Mouse (Mus musculus): ENCODE data around the gene Cd300e.
"Not testable (repeated sequence)": the region's sequence is repeated elsewhere in the genome, so short reads cannot be mapped to it uniquely, and the experiment has no call there.

Gene Cd300e

DNA sequence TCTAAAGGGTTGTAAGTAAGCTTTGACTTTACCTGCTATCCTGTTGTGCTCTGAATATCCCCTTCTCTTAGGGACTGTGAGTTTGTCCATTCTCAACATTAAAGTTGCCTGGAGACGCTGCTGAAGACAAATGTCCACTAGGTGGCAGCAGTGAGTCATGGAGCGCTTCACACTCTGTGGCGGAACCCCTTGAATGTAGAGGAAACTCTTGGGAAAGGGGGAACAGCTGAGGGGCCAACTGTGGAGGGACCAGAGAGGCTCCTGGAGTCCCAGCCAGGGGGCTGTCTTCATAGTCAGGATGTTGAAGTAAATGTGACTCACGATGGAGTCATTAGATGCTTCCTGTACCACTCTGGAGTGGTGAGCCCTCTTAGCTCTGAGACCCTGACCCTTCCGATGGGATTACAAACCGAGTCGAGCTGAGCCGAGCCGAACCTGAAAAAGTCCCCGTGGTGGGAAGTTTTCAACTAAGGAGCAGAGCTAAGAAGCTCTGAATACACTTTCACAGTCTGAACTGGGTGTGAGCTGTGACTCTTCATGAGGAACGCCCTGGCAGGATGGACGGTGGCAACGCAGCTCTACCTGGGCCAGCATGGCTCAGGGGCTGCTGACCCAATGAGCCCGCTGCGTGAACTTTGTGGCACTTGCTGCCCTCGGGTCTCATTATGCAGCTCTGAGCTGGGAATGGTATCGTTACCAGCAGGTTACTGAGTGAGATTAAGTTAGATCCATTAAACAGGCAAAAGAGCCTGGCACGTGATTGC, 21.6 kb upstream of the Cd300e start:
- peak; percentile 21 for DNase-seq (ENCODE audit: extremely low read depth, insufficient read length, low spot score)

DNA sequence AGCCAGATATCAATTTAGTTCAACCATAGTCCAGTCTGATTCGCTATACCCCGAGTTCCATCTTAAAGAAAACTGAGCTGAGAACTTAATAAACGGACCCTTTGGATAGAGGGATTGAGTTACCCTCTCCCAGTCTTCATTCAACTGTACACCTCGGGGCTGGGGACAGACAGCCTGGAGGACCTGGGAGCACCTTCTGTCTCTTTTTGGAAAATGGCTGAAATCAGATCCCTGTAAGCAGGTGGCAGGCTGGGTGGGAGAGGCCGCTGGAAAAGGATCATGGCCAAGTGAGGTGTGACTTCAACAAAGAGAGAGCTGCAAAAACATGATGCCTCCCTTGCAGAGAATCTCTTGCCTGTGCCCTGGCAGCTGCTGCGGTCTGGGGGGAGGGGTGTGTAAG, 20.2 kb upstream of the Cd300e start:
- DNase-seq (ENCODE audit: extremely low read depth, insufficient read length, low spot score) = no peak

DNA sequence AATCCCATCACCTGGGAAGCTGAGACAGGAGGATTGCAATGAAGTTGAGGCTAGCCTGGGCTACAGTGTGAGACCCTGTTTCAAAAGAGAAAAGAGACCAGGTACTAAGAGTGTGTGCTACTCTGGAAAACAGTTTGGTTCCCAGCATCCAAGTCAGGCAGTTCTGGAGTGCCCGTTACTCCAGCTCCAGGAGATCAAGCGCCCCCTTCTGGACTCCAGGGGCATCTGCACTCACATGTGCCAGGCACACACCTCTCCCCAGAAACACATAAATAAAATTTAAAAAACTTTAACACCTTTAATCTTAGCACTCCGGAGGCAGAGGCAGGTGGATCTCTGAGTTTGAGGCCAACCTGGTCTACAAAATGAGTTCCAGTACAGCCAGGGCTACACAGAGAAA, 19.4 kb upstream of the Cd300e start:
- DNase-seq (ENCODE audit: extremely low read depth, insufficient read length, low spot score) = no peak

DNA sequence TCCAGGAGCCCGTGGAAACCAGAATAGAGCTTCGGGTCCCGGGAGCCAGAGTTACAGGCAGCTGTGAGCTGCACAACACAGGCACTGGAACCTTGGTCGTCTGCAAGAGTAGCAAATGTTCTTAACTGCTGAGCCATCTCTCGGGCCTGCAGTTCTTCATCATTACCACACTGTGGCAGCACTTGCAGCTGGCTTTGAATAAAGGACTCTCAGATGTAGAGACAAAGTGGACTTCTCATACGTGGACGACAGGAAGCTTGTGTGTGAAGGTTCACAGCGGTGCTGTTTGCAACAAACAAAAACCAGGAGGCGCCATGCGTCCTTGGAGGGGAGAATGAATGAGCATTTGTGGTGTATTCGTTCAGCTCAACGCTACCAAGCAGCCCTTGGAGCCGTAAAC, 18.9 kb upstream of the Cd300e start:
- DNase-seq (ENCODE audit: extremely low read depth, insufficient read length, low spot score) = peak; percentile 49

DNA sequence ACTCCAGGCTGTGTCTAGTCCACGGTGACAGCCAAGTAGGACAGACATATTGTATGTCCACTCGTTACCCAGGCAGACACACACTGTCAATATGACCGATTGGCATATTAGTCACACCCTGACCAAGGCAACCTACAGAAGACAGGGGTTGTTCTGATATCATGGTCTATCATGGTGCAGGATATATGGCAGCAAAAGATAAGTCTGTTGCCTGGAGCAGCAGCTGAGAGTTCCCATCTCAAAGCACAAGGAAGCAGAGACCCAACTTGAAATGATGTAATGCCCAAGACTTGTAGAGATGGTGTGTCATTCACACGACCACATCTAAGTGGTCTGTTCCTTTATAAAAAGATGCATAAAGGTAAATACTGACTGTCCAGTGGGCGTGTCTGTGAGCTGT, 16.7 kb upstream of the Cd300e start:
- no peak for DNase-seq (ENCODE audit: extremely low read depth, insufficient read length, low spot score)

DNA sequence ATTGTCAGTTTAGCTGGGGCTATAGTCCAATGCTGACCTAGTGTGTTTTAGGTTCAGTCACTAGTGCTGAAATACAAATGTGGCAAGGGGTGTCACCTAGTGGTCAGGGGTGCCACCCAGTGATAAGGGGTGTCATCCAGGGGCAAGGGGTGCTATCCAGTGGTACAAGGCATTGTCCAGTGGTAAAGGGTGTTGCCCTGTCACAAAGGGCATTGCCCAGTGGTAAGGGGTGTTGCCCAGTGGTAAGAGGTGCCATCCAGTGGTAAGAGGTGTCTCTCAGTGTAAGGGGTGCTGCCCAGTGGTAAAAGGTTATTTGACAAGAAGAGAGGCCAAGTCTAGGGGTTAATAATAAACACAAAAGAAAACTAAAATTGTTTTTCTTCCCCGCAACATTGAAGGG, 15.5 kb upstream of the Cd300e start:
- DNase-seq (ENCODE audit: extremely low read depth, insufficient read length, low spot score) = no peak

DNA sequence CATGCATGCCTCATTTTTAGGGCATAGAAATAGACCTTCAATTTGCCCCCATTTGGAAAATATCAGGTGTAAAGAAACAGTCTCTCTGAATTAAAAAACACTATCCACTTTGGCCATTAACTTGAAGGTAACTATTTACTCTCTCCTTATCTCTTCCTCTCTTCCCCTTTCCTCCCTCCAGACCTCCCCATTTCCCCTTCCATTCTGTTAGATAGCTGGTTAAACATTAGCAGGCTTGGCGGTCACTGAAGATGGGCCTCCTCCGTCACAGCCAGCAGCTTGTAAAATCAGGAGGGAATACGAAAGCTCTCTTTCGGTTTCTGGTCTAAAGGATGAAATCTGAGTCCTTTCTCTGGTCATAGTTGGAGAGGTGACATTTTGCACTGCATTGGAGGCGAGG, 13.9 kb upstream of the Cd300e start:
- DNase-seq (ENCODE audit: extremely low read depth, insufficient read length, low spot score) = no peak

DNA sequence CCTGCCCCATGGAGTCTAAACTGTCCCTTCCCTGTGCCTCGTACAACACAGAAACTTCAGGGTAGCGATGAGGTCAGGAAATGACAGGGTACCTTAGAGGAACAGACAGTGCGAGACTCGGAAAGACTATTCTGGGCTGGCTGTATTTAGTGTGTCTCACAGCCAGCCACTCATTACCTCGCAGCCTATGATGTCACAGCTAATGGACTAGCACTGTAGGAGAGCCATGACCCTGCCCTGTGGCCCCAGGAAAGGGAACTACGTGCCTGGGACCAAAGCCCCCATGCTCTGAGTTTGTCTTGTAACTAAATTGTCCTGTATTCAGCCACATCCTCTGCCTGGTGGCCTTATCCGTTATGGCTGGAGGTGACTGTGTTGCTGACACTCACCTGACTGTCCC, 13.4 kb upstream of the Cd300e start:
- DNase-seq (ENCODE audit: extremely low read depth, insufficient read length, low spot score) = no peak

DNA sequence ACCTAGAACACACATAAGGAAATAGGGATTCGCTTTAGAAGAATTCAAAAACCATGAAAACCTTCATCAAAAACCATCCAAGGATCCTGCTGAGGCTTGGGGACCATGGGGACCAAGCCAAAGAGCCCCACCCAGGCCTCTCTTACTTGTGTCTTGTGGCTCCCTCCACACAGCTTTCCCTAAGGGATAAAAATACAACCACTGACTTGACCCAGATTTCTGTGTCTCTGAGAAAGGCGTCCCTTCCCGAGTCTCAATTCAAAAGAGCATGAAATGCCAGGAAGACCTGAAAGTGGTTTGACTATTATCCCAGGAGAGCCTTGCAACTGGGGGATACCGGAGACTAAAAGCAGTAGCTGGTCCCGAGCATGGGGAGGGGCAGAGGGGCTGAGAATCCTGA, 11.0 kb upstream of the Cd300e start:
- no peak for DNase-seq (ENCODE audit: extremely low read depth, insufficient read length, low spot score)

DNA sequence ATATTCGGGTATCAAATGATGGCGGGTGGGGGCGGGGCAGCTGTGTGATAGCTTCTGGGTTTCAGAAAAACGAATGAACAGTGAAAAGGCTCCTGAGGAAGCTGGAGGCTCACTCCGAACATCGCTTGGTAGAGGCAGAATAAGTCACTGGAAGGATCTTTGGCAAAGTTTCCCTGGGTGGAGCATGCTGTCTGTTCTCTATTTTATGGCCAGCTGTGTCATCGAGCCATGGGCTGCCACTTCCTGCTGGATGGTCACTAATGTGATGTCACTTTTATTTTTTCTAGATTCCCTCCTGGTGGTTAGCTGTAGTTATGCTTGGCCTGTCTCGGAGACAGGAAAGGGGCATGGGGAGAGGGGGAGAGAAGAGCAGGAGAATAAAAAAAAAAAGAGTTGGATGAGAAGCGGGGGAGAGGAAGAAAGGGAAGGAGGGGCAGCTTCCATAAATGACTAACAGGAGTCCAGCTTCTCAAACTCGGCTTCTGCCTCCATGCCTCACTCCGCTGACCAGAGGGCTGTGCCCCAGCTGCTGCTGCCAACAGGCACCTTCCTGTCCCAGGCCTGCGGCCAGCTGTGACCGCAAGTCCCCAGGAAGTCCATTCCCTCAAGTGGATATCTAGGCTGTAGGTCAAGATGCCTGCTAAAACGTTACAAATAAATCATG, 9.8 kb upstream of the Cd300e start:
- peak; percentile 94 for DNase-seq (ENCODE audit: extremely low read depth, insufficient read length, low spot score)

DNA sequence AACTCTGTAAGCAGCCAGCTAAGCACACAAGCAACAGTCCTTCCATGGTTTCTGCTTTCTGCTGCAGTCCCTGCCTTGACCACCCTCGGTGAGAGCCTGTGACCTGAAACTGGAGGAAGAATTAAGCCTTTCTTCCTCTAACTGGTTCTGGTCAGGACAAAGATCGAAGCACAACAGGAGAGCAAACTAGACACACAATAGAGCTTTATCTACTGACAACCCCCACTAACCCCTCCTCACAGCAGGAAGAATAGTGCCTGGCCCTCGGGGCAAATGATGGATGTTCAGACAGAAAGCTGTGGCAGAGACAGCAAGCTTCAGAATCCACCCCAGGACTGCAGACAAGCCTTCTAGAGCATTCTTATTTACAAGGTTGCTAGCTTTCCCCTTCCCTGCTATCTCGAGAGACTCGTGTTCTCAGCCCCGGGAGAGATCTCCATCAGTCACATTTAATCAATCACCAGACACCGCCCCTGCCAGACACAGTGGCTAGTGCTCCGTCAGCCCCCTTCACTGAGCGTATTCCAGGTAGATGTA, 9.1 kb upstream of the Cd300e start:
- no peak for DNase-seq (ENCODE audit: extremely low read depth, insufficient read length, low spot score)

DNA sequence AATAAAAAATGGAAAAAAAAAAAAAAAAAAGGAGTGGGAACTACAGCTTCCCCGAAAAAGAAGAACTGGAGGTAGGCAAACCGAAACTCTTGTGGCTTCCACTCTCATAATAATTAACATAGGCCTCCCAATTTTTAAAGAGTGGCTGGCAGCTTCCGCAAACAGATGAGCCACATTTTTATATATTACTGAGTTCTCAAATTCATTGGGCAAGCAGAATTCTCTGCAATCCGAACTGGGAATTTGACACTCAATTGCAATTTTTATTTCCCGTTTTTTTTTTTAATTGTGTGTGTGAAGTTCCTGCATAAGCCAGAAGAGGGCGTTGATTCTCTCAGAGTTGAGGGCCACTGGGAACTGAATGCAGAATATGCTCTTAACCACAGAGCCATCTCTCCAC, 4.8 kb upstream of the Cd300e start:
- DNase-seq (ENCODE audit: extremely low read depth, insufficient read length, low spot score) = no peak

DNA sequence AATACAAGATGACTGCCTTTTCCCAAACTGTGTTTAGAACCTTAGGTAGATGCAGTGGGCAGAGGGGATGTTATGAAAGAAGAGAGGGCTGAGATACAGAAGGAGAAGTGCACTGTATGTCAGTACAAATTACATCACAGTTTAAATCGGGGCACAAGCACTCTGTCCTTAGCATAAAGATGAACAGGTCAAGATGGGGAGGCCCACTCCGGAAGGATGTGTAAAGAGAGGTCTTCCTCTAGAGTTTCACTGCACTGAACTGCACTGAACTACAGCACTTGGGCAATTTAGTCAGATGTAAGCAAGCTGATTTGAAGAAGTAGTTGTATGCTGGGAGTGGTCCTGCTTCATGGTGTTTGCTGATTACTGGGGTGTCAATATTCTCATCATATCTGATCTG, 2.2 kb downstream of the Cd300e start:
- no peak for DNase-seq (ENCODE audit: extremely low read depth, insufficient read length, low spot score)

DNA sequence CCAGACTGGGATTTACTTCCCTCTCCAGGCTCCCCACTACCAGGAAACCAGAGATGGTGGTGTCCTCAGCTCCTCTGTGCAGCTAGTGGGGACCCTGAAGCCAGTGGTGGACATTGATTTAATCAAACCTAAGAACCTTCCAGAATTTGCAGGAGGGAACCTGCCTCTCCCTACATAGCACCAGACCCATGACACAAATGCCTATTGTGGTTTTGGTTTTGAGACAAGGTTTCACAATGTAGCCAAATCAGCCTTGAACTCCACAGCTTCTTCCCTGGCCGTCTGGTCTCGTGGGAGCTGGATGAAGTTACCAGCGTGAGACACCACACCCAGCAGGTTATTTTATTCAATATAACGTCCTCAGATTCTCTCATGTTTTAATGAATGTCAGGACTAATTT, 3.3 kb downstream of the Cd300e start:
- no peak for DNase-seq (ENCODE audit: extremely low read depth, insufficient read length, low spot score)

DNA sequence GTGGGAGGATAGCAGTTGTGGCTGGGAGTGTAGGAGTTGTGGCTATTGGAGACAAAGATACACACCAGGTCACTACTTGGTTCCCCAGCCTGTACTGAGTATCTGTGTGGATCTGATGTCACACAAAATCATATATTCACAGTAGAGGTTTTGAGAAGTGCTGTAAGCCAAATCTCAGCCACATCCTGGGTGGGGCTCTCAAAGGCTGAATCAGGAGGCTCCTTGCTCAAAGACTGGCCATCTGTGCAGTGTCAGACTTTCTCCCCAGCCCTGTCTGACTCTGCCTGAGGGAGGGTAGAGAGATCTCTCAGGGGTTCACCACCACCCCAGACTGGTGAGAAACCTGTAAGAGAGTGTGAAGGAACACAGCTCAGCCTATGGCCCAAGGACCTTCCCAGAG, 7.4 kb downstream of the Cd300e start:
- DNase-seq (ENCODE audit: extremely low read depth, insufficient read length, low spot score) = peak; percentile 19

DNA sequence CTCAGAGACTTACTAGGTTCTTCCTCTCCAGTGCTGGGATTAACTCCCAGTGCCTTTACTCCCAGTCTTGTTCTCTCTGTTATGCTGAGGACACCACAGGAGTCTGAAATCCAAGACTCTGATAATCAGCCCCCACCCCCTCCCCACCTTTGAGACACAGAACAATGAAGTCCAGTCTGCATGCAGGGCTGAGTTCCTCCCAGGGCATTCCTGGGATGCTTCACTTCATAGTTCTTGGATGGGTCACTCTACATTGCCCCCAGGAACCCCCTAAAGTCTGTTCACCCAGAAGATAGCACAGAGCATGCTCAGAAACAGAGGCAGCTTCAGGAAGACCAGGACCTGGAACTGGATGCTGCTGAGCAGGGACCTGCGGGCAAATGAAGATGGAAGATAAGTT, 9.0 kb downstream of the Cd300e start:
- no peak for DNase-seq (ENCODE audit: extremely low read depth, insufficient read length, low spot score)

DNA sequence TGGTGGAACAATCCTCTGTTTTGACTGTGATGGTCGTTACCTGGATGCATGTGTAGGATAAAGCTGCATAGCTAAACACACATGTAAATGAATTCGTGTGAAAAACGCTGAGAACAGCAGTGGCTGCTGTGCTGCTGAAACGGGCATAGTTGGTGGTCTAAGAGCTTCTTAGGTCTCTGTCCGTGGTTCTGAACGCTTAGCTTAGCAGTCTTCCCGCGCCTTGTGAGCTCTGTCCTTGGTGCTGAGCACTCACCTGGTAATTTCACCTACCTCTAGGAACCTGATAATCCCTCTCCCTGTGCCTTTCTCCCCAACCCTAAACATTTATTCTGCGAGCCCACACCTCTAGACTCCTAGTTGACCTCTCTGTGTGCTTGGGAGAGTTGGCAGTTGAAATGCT, 9.8 kb downstream of the Cd300e start:
- no peak for DNase-seq (ENCODE audit: extremely low read depth, insufficient read length, low spot score)

DNA sequence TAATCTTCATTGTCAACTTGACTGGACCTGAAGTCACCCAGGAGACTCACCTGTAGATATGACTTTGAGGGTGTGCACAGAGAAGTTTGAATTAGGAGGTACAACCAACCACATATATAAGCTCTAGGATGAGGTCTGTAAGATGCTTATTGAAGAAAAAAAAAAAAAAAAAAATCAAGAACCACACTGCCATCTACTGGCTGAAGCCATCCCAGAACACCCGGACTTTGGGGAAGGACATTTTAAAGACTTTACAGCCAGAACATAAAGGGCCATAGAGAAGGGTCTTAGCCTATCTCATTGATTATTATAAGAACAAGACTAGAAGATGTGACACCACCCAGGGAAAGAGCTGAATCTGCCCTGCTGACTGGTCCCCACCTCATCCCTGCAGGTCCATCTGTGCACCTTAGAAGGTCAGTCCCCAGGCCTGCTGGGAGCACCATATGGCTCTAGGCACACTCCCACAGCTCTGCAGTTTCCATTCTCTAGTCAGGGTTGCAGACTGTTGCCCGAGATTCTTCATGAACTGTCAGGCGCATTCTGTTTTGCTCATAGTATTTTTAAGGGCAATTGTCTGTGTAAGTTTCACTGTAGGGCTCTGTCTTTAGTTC, 12.6 kb downstream of the Cd300e start:
- DNase-seq (ENCODE audit: extremely low read depth, insufficient read length, low spot score) = peak; percentile 24

DNA sequence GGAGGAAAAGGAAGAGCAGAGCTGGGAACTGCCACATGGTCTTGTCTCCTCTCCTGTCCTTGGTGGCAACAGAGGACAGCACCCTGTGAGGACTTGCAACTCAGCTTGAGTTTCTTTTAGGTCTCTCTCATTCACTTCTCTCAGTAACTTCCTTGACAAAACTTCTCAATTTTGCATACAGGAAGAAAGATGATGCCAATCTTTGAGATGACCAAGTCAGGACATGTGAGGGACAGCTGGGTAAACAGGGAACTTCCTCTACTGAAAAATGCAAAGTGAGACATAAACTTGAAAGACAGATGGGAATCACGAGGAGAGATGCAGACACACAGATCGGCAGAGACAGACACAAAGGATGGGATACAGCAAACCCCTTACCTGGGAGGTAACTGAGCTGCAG, 13.7 kb downstream of the Cd300e start, which contains the start of gene Cd300ld3:
Cd300ld3 (minus strand) TSS at position 151 of the 400 bp plus-strand sequence.
- DNase-seq (ENCODE audit: extremely low read depth, insufficient read length, low spot score) = no peak

DNA sequence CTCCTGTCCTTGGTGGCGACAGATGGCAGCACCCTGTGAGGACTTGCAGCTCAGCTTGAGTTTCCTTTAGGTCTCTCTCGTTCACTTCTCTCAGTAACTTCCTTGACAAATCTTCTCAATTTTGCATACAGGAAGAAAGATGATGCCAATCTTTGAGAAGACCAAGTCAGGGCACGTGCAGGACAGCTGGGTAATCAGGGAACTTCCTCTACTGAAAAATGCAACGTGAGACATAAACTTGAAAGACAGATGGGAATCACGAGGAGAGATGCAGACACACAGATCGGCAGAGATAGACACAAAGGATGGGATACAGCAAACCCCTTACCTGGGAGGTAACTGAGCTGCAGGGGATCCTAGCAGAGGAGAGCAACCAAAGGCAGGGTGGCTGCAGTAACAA, 24.3 kb downstream of the Cd300e start, which contains the start of gene Cd300ld5:
Cd300ld5 (minus strand) TSS at position 101 of the 400 bp plus-strand sequence.
- not testable (repeated sequence) for DNase-seq (ENCODE audit: extremely low read depth, insufficient read length, low spot score)

DNA sequence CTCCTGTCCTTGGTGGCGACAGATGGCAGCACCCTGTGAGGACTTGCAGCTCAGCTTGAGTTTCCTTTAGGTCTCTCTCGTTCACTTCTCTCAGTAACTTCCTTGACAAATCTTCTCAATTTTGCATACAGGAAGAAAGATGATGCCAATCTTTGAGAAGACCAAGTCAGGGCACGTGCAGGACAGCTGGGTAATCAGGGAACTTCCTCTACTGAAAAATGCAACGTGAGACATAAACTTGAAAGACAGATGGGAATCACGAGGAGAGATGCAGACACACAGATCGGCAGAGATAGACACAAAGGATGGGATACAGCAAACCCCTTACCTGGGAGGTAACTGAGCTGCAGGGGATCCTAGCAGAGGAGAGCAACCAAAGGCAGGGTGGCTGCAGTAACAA, 35.1 kb downstream of the Cd300e start, which contains the start of gene Cd300ld4:
Cd300ld4 (minus strand) TSS at position 101 of the 400 bp plus-strand sequence.
- not testable (repeated sequence) for DNase-seq (ENCODE audit: extremely low read depth, insufficient read length, low spot score)
